Mouse (Mus musculus) liver, adult 2 months (tissue): ENCODE measurements around the gene Npm3. TPM values are rescaled to one million over a fixed set of nuclear protein-coding genes. Genes with fewer than 3 reads are reported as not detected.
A peak's percentile ranks its signal among the peaks of the same experiment; 100 is the strongest.

ENCODE experiments used
- DNase-seq: peaks from one replicate; pipeline ENCODE4 v3.0.0-alpha.2; 2011; ENCODE audit warnings: low read depth, low spot score; ENCODE audit errors: extremely low read depth
- H3K27ac ChIP-seq: fragments of 200-500 bp; replicated peaks from 2 replicates; pipeline ENCODE4 v1.5.1; 2012; ENCODE audit warnings: low read depth, mild to moderate bottlenecking, control low read depth, inconsistent platforms, low read length; ENCODE audit not compliant: insufficient read depth
- H3K27me3 ChIP-seq: fragments of 200-500 bp; 2 replicates; pipeline ENCODE4 v1.6.1; 2012; ENCODE audit warnings: mild to moderate bottlenecking, moderate library complexity, low read length, inconsistent platforms; ENCODE audit not compliant: control insufficient read depth, insufficient read depth
- H3K36me3 ChIP-seq: fragments of 200-500 bp; 2 replicates; pipeline ENCODE4 v1.6.1; 2012; ENCODE audit warnings: low read length, inconsistent platforms; ENCODE audit not compliant: control insufficient read depth, insufficient read depth
- H3K4me1 ChIP-seq: fragments of 200-500 bp; 2 replicates; pipeline ENCODE4 v1.6.1; 2011; ENCODE audit warnings: low read length; ENCODE audit not compliant: control insufficient read depth, insufficient read depth
- H3K4me3 ChIP-seq: fragments of 200-500 bp; 2 replicates; pipeline ENCODE4 v1.5.1; 2011; ENCODE audit warnings: low read depth, mild to moderate bottlenecking, control low read depth, low read length, moderate library complexity; ENCODE audit not compliant: insufficient read depth
- H3K79me2 ChIP-seq: fragments of 200-500 bp; 2 replicates; pipeline ENCODE4 v1.6.1; 2012; ENCODE audit warnings: inconsistent platforms, mild to moderate bottlenecking, low read length, moderate library complexity; ENCODE audit not compliant: control insufficient read depth, insufficient read depth
- H3K9ac ChIP-seq: fragments of 200-500 bp; 2 replicates; pipeline ENCODE4 v1.6.1; 2012; ENCODE audit warnings: low read depth, mild to moderate bottlenecking, control low read depth, inconsistent platforms, low read length
- CTCF ChIP-seq: fragments of 200-500 bp; IDR thresholded peaks from 2 replicates; pipeline ENCODE4 v1.5.1; 2011; ENCODE audit warnings: low read depth, low read length, control low read depth
- POLR2A ChIP-seq: fragments of 200-500 bp; IDR thresholded peaks from 2 replicates; pipeline ENCODE4 v1.6.1; 2011; ENCODE audit warnings: low read length, control low read depth; ENCODE audit not compliant: insufficient read depth; ENCODE audit errors: extremely low read depth
- WGBS: fragments of 180-500 bp; shearing (Covaris S2); methylation state at CpG from one replicate; pipeline ENCODE4 v1.1.7; 2018; 5-methylcytosine and 5-hydroxymethylcytosine counted together
- polyA plus RNA-seq: library from polyadenylated mRNA; depleted of rRNA; stranded (reverse); fragments of >200 nt; gene quantifications from 2 replicates; pipeline ENCODE4 v1.2.3, GENCODE M21; 2012; rRNA removed
- total RNA-seq: library from RNA; depleted of rRNA; stranded (reverse); fragments of >200 nt; gene quantifications from 2 replicates; pipeline ENCODE4 v1.2.3, GENCODE M21; 2014; rRNA removed

Npm3 gene
- total RNA-seq (23.0 and 29.1 TPM in 2 replicates), polyA plus RNA-seq (31.7 and 32.2 TPM in 2 replicates)

GRCm38 (mm10) chr19:45749243-45750043, at the start of gene Npm3:
Gene Npm3 (minus strand): TSS chr19:45749591.
- TF ChIP-seq POLR2A (0 out of 2 replicates have a peak, but pooled peaks have one; percentile 31), CTCF (no peak)
- H3K4me3 ChIP-seq = peak within 1 kb of the TSS; percentile 92
- H3K79me2 ChIP-seq = peaks cover 5% of the 10 kb centered on the region; the same call in 1 of the 2 replicates
- under 1% methylated on average over 58 of the region's 60 CpGs for WGBS
- peak within 1 kb of the TSS; percentile 92 for H3K9ac ChIP-seq
- H3K27ac ChIP-seq = peak within 1 kb of the TSS; percentile 66
- H3K36me3 ChIP-seq = peaks cover 13% of the 10 kb centered on the region
- DNase-seq = peak; percentile 55
- peaks cover 18% of the 10 kb centered on the region for H3K4me1 ChIP-seq
- no peaks in the 10 kb centered on the region for H3K27me3 ChIP-seq

DNA sequence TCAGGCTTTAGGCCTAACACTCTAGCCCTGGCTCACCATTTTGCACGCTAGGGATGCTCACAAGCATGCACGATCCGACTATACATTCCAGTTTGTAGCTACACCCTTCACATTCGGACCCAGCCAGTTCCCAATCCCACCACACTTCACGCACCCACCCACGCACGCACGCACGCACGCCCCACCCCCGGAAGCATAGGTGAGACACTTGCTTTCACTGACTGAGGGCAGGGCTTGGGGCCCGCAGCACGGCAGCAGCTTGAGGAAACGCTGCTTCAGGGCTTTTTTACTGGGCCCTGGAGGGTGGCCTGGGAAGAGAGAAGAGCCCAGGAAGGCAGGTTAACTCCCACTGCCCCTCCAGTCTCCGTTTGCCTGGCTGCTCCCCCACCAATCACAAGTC, 47.5 kb upstream of the Npm3 start:
- WGBS = 89% methylated on average over 15 of the region's 15 CpGs
- no peak for TF ChIP-seq CTCF
- TF ChIP-seq POLR2A = no peak

DNA sequence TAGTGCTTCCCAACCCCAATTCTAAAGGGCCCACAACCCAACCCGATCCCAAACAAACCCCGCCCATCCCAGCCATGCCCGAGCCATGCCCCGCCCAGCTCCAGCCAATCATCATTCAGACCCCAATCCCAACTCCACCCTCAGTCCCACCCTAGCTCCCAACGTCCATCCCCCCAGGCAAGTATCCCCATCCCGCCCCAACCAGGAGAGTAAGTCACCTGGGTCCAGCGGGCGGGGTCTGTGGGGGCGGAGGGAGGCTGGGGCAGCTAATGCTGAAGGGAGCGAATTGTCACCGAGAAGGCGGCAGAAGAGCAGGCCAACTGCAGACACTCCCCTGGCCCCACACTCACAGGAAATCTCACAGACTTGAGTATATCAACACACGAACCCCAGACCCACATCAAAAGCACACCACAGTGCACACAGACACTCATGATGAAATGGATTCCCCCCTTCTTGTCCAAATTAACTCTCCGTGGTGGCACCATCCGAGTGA, 46.7 kb upstream of the Npm3 start:
- DNase-seq = no peak
- H3K9ac ChIP-seq = no peak overlapping the region
- no peaks in the 10 kb centered on the region for H3K36me3 ChIP-seq
- WGBS = 30% methylated on average over 15 of the region's 15 CpGs
- H3K79me2 ChIP-seq = no peaks in the 10 kb centered on the region
- H3K27ac ChIP-seq = no peak overlapping the region
- no peaks in the 10 kb centered on the region for H3K4me1 ChIP-seq
- TF ChIP-seq POLR2A = no peak
- no peak for TF ChIP-seq CTCF
- H3K27me3 ChIP-seq = no peaks in the 10 kb centered on the region; the same call in 1 of the 2 replicates
- no peak overlapping the region for H3K4me3 ChIP-seq

More for the DNA sequence above, 47.5 kb upstream of the Npm3 start:
- Histone ChIP-seq H3K4me1 (no peaks in the 10 kb centered on the region), H3K27me3 (no peaks in the 10 kb centered on the region; the same call in 1 of the 2 replicates), H3K36me3 (no peaks in the 10 kb centered on the region), H3K4me3 (no peak overlapping the region), H3K9ac (no peak overlapping the region), H3K79me2 (no peaks in the 10 kb centered on the region), H3K27ac (no peak overlapping the region)
- DNase-seq = no peak

- WGBS = 34% methylated on average over 15 of the region's 15 CpGs
- Histone ChIP-seq H3K4me3 (no peak overlapping the region), H3K4me1 (no peaks in the 10 kb centered on the region), H3K79me2 (no peaks in the 10 kb centered on the region), H3K27ac (no peak overlapping the region), H3K9ac (no peak overlapping the region), H3K27me3 (no peaks in the 10 kb centered on the region; the same call in 1 of the 2 replicates), H3K36me3 (no peaks in the 10 kb centered on the region)
- no peak for TF ChIP-seq CTCF
- no peak for TF ChIP-seq POLR2A
- no peak for DNase-seq
Observed at GRCm38 (mm10) chr19:45795406-45795944, 46.1 kb upstream of the Npm3 start.

- 80% methylated on average over 6 of the region's 6 CpGs for WGBS
- Histone ChIP-seq H3K27me3 (no peaks in the 10 kb centered on the region; the same call in 1 of the 2 replicates), H3K79me2 (no peaks in the 10 kb centered on the region), H3K4me1 (no peaks in the 10 kb centered on the region), H3K9ac (no peak overlapping the region), H3K4me3 (no peak overlapping the region), H3K36me3 (no peaks in the 10 kb centered on the region), H3K27ac (no peak overlapping the region)
- no peak for DNase-seq
- TF ChIP-seq CTCF (no peak), POLR2A (no peak)
Observed at GRCm38 (mm10) chr19:45794718-45795117, 45.3 kb upstream of the Npm3 start.

DNA sequence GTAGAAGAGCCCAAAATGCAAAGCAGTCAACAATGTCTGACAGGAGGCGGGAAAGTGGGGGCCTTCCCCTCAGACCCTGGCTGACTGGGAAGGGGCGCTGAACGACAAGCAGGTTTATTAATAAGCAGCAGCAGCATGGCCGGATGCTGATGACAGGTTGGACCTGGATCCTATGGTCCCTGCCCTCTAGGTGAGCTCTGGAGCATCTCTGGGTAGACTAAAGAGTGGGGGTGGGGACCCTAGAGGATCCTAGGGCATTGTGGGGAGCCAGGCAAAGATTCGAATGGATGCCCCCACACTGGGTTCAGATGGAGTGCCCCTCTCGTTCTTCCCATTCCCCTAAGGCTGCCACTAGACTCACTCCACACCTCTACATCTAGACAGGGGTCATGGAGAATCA, 43.0 kb upstream of the Npm3 start:
- TF ChIP-seq CTCF (no peak), POLR2A (no peak)
- H3K4me3 ChIP-seq = no peak overlapping the region
- no peaks in the 10 kb centered on the region; the same call in 1 of the 2 replicates for H3K27me3 ChIP-seq
- no peak for DNase-seq
- H3K36me3 ChIP-seq = no peaks in the 10 kb centered on the region
- WGBS = 83% methylated on average over 6 of the region's 6 CpGs
- H3K79me2 ChIP-seq = no peaks in the 10 kb centered on the region
- no peaks in the 10 kb centered on the region for H3K4me1 ChIP-seq
- H3K9ac ChIP-seq = no peak overlapping the region
- H3K27ac ChIP-seq = no peak overlapping the region
